Mouse (Mus musculus) liver, adult 2 months (tissue): ENCODE measurements around the gene Tmem150b. TPM values are rescaled to one million over a fixed set of nuclear protein-coding genes. Genes with fewer than 3 reads are reported as not detected.
A peak's percentile ranks its signal among the peaks of the same experiment; 100 is the strongest.

Source experiments
- DNase-seq: peaks from one replicate; pipeline ENCODE4 v3.0.0-alpha.2; 2011; ENCODE audit warnings: low read depth, low spot score; ENCODE audit errors: extremely low read depth
- H3K27ac ChIP-seq: fragments of 200-500 bp; replicated peaks from 2 replicates; pipeline ENCODE4 v1.5.1; 2012; ENCODE audit warnings: low read depth, mild to moderate bottlenecking, control low read depth, inconsistent platforms, low read length; ENCODE audit not compliant: insufficient read depth
- H3K27me3 ChIP-seq: fragments of 200-500 bp; 2 replicates; pipeline ENCODE4 v1.6.1; 2012; ENCODE audit warnings: mild to moderate bottlenecking, moderate library complexity, low read length, inconsistent platforms; ENCODE audit not compliant: control insufficient read depth, insufficient read depth
- H3K36me3 ChIP-seq: fragments of 200-500 bp; 2 replicates; pipeline ENCODE4 v1.6.1; 2012; ENCODE audit warnings: low read length, inconsistent platforms; ENCODE audit not compliant: control insufficient read depth, insufficient read depth
- H3K4me1 ChIP-seq: fragments of 200-500 bp; 2 replicates; pipeline ENCODE4 v1.6.1; 2011; ENCODE audit warnings: low read length; ENCODE audit not compliant: control insufficient read depth, insufficient read depth
- H3K4me3 ChIP-seq: fragments of 200-500 bp; 2 replicates; pipeline ENCODE4 v1.5.1; 2011; ENCODE audit warnings: low read depth, mild to moderate bottlenecking, control low read depth, low read length, moderate library complexity; ENCODE audit not compliant: insufficient read depth
- H3K79me2 ChIP-seq: fragments of 200-500 bp; 2 replicates; pipeline ENCODE4 v1.6.1; 2012; ENCODE audit warnings: inconsistent platforms, mild to moderate bottlenecking, low read length, moderate library complexity; ENCODE audit not compliant: control insufficient read depth, insufficient read depth
- H3K9ac ChIP-seq: fragments of 200-500 bp; 2 replicates; pipeline ENCODE4 v1.6.1; 2012; ENCODE audit warnings: low read depth, mild to moderate bottlenecking, control low read depth, inconsistent platforms, low read length
- CTCF ChIP-seq: fragments of 200-500 bp; IDR thresholded peaks from 2 replicates; pipeline ENCODE4 v1.5.1; 2011; ENCODE audit warnings: low read depth, low read length, control low read depth
- POLR2A ChIP-seq: fragments of 200-500 bp; IDR thresholded peaks from 2 replicates; pipeline ENCODE4 v1.6.1; 2011; ENCODE audit warnings: low read length, control low read depth; ENCODE audit not compliant: insufficient read depth; ENCODE audit errors: extremely low read depth
- WGBS: fragments of 180-500 bp; shearing (Covaris S2); methylation state at CpG from one replicate; pipeline ENCODE4 v1.1.7; 2018; 5-methylcytosine and 5-hydroxymethylcytosine counted together
- polyA plus RNA-seq: library from polyadenylated mRNA; depleted of rRNA; stranded (reverse); fragments of >200 nt; gene quantifications from 2 replicates; pipeline ENCODE4 v1.2.3, GENCODE M21; 2012
- total RNA-seq: library from RNA; depleted of rRNA; stranded (reverse); fragments of >200 nt; gene quantifications from 2 replicates; pipeline ENCODE4 v1.2.3, GENCODE M21; 2014

Tmem150b gene
- total and polyA plus RNA-seq, 2 experiments: 0.28 to 0.44 TPM

- Histone ChIP-seq H3K79me2 (0 out of 2 replicates have a peak, but pooled peaks cover 2% of the 10 kb centered on the region), H3K27me3 (no peaks in the 10 kb centered on the region), H3K9ac (peak within 1 kb of the TSS; percentile 91), H3K4me3 (peak within 1 kb of the TSS; percentile 67), H3K27ac (peak within 1 kb of the TSS; percentile 66), H3K4me1 (0 out of 2 replicates have a peak, but pooled peaks cover 5% of the 10 kb centered on the region), H3K36me3 (no peaks in the 10 kb centered on the region)
- under 1% methylated on average over 44 of the region's 44 CpGs for WGBS
- TF ChIP-seq CTCF: 0 out of 2 replicates have a peak, but pooled peaks have one; percentile 5
- peak; percentile 87 for TF ChIP-seq POLR2A
- peak; percentile 100 for DNase-seq
These were observed 14.7 kb upstream of the Tmem150b start, which contains the start of gene Kmt5c for GRCm38 (mm10) chr7:4739544-4740275. TSS of gene Kmt5c (plus strand) at chr7:4740115.

GRCm38 (mm10) chr7:4739041-4739543, 14.0 kb upstream of the Tmem150b start:
- peak overlapping the region; percentile 17; the same call in 1 of the 2 replicates for H3K27ac ChIP-seq
- TF ChIP-seq CTCF: no peak
- 46% methylated on average over 10 of the region's 10 CpGs for WGBS
- 0 out of 2 replicates have a peak, but pooled peaks cover 5% of the 10 kb centered on the region for H3K4me1 ChIP-seq
- no peaks in the 10 kb centered on the region for H3K27me3 ChIP-seq
- H3K36me3 ChIP-seq: no peaks in the 10 kb centered on the region
- peak overlapping the region; percentile 40; the same call in 1 of the 2 replicates for H3K4me3 ChIP-seq
- 0 out of 2 replicates have a peak, but pooled peaks cover 2% of the 10 kb centered on the region for H3K79me2 ChIP-seq
- no peak for DNase-seq
- no peak overlapping the region for H3K9ac ChIP-seq

- WGBS: 30% methylated on average over 6 of the region's 6 CpGs
- no peaks in the 10 kb centered on the region for H3K27me3 ChIP-seq
- H3K9ac ChIP-seq: no peak overlapping the region
- H3K36me3 ChIP-seq: no peaks in the 10 kb centered on the region
- H3K4me3 ChIP-seq: no peak overlapping the region
- H3K4me1 ChIP-seq: no peaks in the 10 kb centered on the region
- TF ChIP-seq CTCF (no peak), POLR2A (no peak)
- no peaks in the 10 kb centered on the region for H3K79me2 ChIP-seq
- no peak overlapping the region for H3K27ac ChIP-seq
- DNase-seq: peak; percentile 13
These were observed 7.9 kb upstream of the Tmem150b start for GRCm38 (mm10) chr7:4732968-4733392.

- H3K27me3 ChIP-seq: no peaks in the 10 kb centered on the region
These were observed 6.0 kb upstream of the Tmem150b start for GRCm38 (mm10) chr7:4731090-4731489.

GRCm38 (mm10) chr7:4724359-4724758, 690 bp downstream of the Tmem150b start:
- Histone ChIP-seq H3K27me3 (peaks cover 3% of the 10 kb centered on the region; the same call in 1 of the 2 replicates), H3K4me1 (no peaks in the 10 kb centered on the region), H3K4me3 (no peak overlapping the region), H3K27ac (peak overlapping the region; percentile 60), H3K9ac (no peak overlapping the region), H3K36me3 (no peaks in the 10 kb centered on the region), H3K79me2 (no peaks in the 10 kb centered on the region)
- no peak for TF ChIP-seq POLR2A
- no peak for TF ChIP-seq CTCF
- WGBS: 26% methylated on average over 3 of the region's 3 CpGs
- peak; percentile 31 for DNase-seq

More at GRCm38 (mm10) chr7:4731090-4731489, 6.0 kb upstream of the Tmem150b start:
- Histone ChIP-seq H3K79me2 (no peaks in the 10 kb centered on the region), H3K9ac (no peak overlapping the region), H3K36me3 (no peaks in the 10 kb centered on the region), H3K4me3 (no peak overlapping the region), H3K27ac (no peak overlapping the region), H3K4me1 (no peaks in the 10 kb centered on the region)
- no peak for TF ChIP-seq POLR2A
- TF ChIP-seq CTCF: no peak
- WGBS: 86% methylated on average over 5 of the region's 5 CpGs
- DNase-seq: no peak
